Mouse (Mus musculus): ENCODE measurements at regions not wholly inside any gene's neighbourhood (a gene's known extent, or its start where the extent isn't known, plus 50 kb on each side); places are given as distances from the start of the nearest gene placed in this dataset.

GRCm38 (mm10) chr13:90335741-90336037 is 246.3 kb upstream of the Xrcc4 start:
- TF ChIP-seq CTCF (IDR thresholded peaks at IDR 0.05; ENCODE audit: borderline replicate concordance, extremely low read depth, insufficient read depth, insufficient read length): no peak
- TF ChIP-seq POLR2A (IDR thresholded peaks at IDR 0.05; ENCODE audit: borderline replicate concordance, extremely low read depth, insufficient read depth, insufficient read length, poor library complexity, severe bottlenecking): no peak

Data from brain, embryonic 14.5 days (tissue).